Mouse (Mus musculus) spleen, postnatal 10 days (tissue): ENCODE data around the gene Ngb.

Source experiments
- DNase-seq, 2 experiments: peaks; one replicate each; pipeline ENCODE4 v3.0.0; 2021 to 2022; ENCODE audit warnings: low spot score in 2 of 2

Ngb gene

GRCm38 (mm10) chr12:87102165-87102631, at the start of gene Ngb:
Gene Ngb (minus strand): TSS chr12:87102539.
- DNase-seq: no peak

- DNase-seq: no peak
These were observed 47.1 kb upstream of the Ngb start for GRCm38 (mm10) chr12:87149471-87149870.

- no peak for DNase-seq
These were observed 45.8 kb upstream of the Ngb start for GRCm38 (mm10) chr12:87148136-87148535.

GRCm38 (mm10) chr12:87147395-87148089, 45.2 kb upstream of the Ngb start, which contains the start of gene Pomt2:
Gene Pomt2 (minus strand): TSS chr12:87147968.
- DNase-seq: peak; percentile 88 to 90

- peak in 1 of 2 experiments; percentile 95 for DNase-seq
These were observed 44.6 kb upstream of the Ngb start, which contains the start of gene Gstz1 for GRCm38 (mm10) chr12:87146966-87147365. Gene Gstz1 (plus strand): TSS chr12:87147165.

- DNase-seq: no peak
These were observed 39.8 kb upstream of the Ngb start for GRCm38 (mm10) chr12:87142156-87142555.

- no peak for DNase-seq
These were observed 36.4 kb upstream of the Ngb start for GRCm38 (mm10) chr12:87138768-87139167.

GRCm38 (mm10) chr12:87138342-87138701, 36.0 kb upstream of the Ngb start:
- DNase-seq: no peak

- DNase-seq: no peak
These were observed 35.4 kb upstream of the Ngb start for GRCm38 (mm10) chr12:87137439-87138341.

GRCm38 (mm10) chr12:87132784-87133183, 30.4 kb upstream of the Ngb start:
- no peak for DNase-seq

GRCm38 (mm10) chr12:87132210-87132609, 29.9 kb upstream of the Ngb start:
- no peak for DNase-seq

GRCm38 (mm10) chr12:87131619-87132018, 29.3 kb upstream of the Ngb start:
- peak in 1 of 2 experiments; percentile 57 for DNase-seq

- DNase-seq: no peak
These were observed 28.8 kb upstream of the Ngb start for GRCm38 (mm10) chr12:87131181-87131580.

GRCm38 (mm10) chr12:87130224-87130623, 27.9 kb upstream of the Ngb start:
- no peak for DNase-seq

- DNase-seq: no peak
These were observed 24.9 kb upstream of the Ngb start for GRCm38 (mm10) chr12:87127256-87127655.

- no peak for DNase-seq
These were observed 19.7 kb upstream of the Ngb start for GRCm38 (mm10) chr12:87121918-87122589.

GRCm38 (mm10) chr12:87107357-87107977, 5.1 kb upstream of the Ngb start:
- no peak for DNase-seq

- no peak for DNase-seq
These were observed 2.5 kb upstream of the Ngb start for GRCm38 (mm10) chr12:87104796-87105195.

- no peak for DNase-seq
These were observed 1.1 kb upstream of the Ngb start for GRCm38 (mm10) chr12:87103471-87103870.

GRCm38 (mm10) chr12:87100331-87100730, 2.0 kb downstream of the Ngb start:
- no peak for DNase-seq

- no peak for DNase-seq
These were observed 8.7 kb downstream of the Ngb start for GRCm38 (mm10) chr12:87093671-87094070.

- DNase-seq: no peak
These were observed 9.1 kb downstream of the Ngb start for GRCm38 (mm10) chr12:87093249-87093648.
